ENCODE assay signal across 8 mouse cellular contexts in genomic region chr7:101012541-101012940, GRCm38 (mm10). TPM values are rescaled to one million over a fixed set of nuclear protein-coding genes. Genes with fewer than 3 reads are reported as not detected.
DNase-seq lines count a peak whose midpoint lies in the region; ATAC-seq and TF ChIP-seq lines count a peak whose summit lies in the region.

P2ry2 (minus strand) TSS chr7:101012866.

- no peak for TF ChIP-seq CTCF in ES-Bruce4 (IDR thresholded peaks at IDR 0.05; ENCODE audit: low read depth, low read length)

- H3K4me3 ChIP-seq in ES-Bruce4 (ENCODE audit: low read depth, low read length) = peak within 1 kb of the TSS; percentile 71
- H3K4me3 ChIP-seq in embryonic facial prominence, embryonic 14.5 days (ENCODE audit: low read depth, low read length) = peak within 1 kb of the TSS; percentile 56
- H3K4me3 ChIP-seq in liver, embryonic 16.5 days (ENCODE audit: low read depth, low read length) = peak within 1 kb of the TSS; percentile 48

- no peak for TF ChIP-seq EP300 in ES-Bruce4 (IDR thresholded peaks at IDR 0.05; ENCODE audit: insufficient read depth, low read depth, low read length)

- intact Hi-C loops in heart, postnatal 10 days (cut with DNase I) = loop anchor here (2.0 kb wide), 1 partner anchor 38 kb away; no protein-coding TSS in a partner anchor

- H3K27ac ChIP-seq in ES-Bruce4 (ENCODE audit: insufficient read depth, low read length) = no peak within 1 kb of the TSS
- no peak within 1 kb of the TSS for H3K27ac ChIP-seq in embryonic facial prominence, embryonic 14.5 days (replicated peaks; ENCODE audit: low read depth, low read length)
- peak within 1 kb of the TSS; percentile 63 for H3K27ac ChIP-seq in liver, embryonic 16.5 days (ENCODE audit: low read length)

- peak within 1 kb of the TSS; percentile 48; the same call in 1 of the 2 replicates for H3K9ac ChIP-seq in ES-Bruce4 (ENCODE audit: low read depth, poor library complexity, severe bottlenecking)
- H3K9ac ChIP-seq in embryonic facial prominence, embryonic 14.5 days (ENCODE audit: low read depth, low read length) = peak within 1 kb of the TSS; percentile 66
- H3K9ac ChIP-seq in liver, embryonic 16.5 days (ENCODE audit: low read depth, low read length) = peak within 1 kb of the TSS; percentile 5; the same call in 1 of the 2 replicates

- H3K4me1 ChIP-seq in ES-Bruce4 (ENCODE audit: control insufficient read depth, insufficient read depth, low read length) = no peaks in the 10 kb centered on the region
- peaks cover 21% of the 10 kb centered on the region for H3K4me1 ChIP-seq in embryonic facial prominence, embryonic 14.5 days (ENCODE audit: control insufficient read depth, insufficient read depth, low read length)
- no peaks in the 10 kb centered on the region for H3K4me1 ChIP-seq in liver, embryonic 16.5 days (ENCODE audit: control insufficient read depth, low read depth, low read length)

- H3K36me3 ChIP-seq in ES-Bruce4 (ENCODE audit: control insufficient read depth, insufficient read depth, low read length, poor library complexity, severe bottlenecking) = no peaks in the 10 kb centered on the region
- no peaks in the 10 kb centered on the region for H3K36me3 ChIP-seq in embryonic facial prominence, embryonic 14.5 days (ENCODE audit: control insufficient read depth, insufficient read depth, low read length)
- no peaks in the 10 kb centered on the region for H3K36me3 ChIP-seq in liver, embryonic 16.5 days (ENCODE audit: control insufficient read depth, insufficient read depth)

- no peak for TF ChIP-seq POLR2A in ES-Bruce4 (IDR thresholded peaks at IDR 0.05; ENCODE audit: insufficient read depth, low read length)

- WGBS in embryonic facial prominence, embryonic 14.5 days = 59% methylated on average over 4 of the region's 4 CpGs
- 56% methylated on average over 4 of the region's 4 CpGs for WGBS in liver, embryonic 16.5 days (ENCODE audit: insufficient replicate concordance)

- peak within 1 kb of the TSS; percentile 99 for H3K4me2 ChIP-seq in embryonic facial prominence, embryonic 14.5 days (ENCODE audit: low read depth, low read length)
- H3K4me2 ChIP-seq in liver, embryonic 16.5 days (ENCODE audit: low read depth, low read length) = peak within 1 kb of the TSS; percentile 58

- no peaks in the 10 kb centered on the region for H3K9me3 ChIP-seq in ES-Bruce4 (replicated peaks; ENCODE audit: control insufficient read depth, insufficient read depth, low read length, poor library complexity, severe bottlenecking)
- H3K9me3 ChIP-seq in embryonic facial prominence, embryonic 14.5 days (ENCODE audit: control insufficient read depth, low read length) = no peaks in the 10 kb centered on the region
- H3K9me3 ChIP-seq in liver, embryonic 16.5 days (replicated peaks; ENCODE audit: control insufficient read depth, low read length) = no peaks in the 10 kb centered on the region

- no peak for ATAC-seq in embryonic facial prominence, embryonic 14.5 days (ENCODE audit: low read depth)
- ATAC-seq in liver, embryonic 16.5 days (ENCODE audit: low read depth) = no peak

- DNase-seq in embryonic facial prominence, embryonic 14.5 days (ENCODE audit: low spot score) = no peak
- DNase-seq in heart, postnatal 10 days = no peak
- no peak for DNase-seq in right cerebral cortex, postnatal 36 days (ENCODE audit: low spot score in 2 of 2)
- DNase-seq in testis, postnatal 10 days (ENCODE audit: low spot score) = no peak
- no peak for DNase-seq in thymus, postnatal 10 days (ENCODE audit: low spot score in 2 of 2)
- DNase-seq in left cerebral cortex, adult 9 months (ENCODE audit: low spot score in 2 of 2) = no peak

- H3K27me3 ChIP-seq in ES-Bruce4 (ENCODE audit: control insufficient read depth, insufficient read depth, low read length, poor library complexity, severe bottlenecking) = no peaks in the 10 kb centered on the region; the same call in 1 of the 2 replicates
- H3K27me3 ChIP-seq in embryonic facial prominence, embryonic 14.5 days (replicated peaks; ENCODE audit: control insufficient read depth, insufficient read depth, low read length) = peaks cover 37% of the 10 kb centered on the region
- peaks cover 9% of the 10 kb centered on the region for H3K27me3 ChIP-seq in liver, embryonic 16.5 days (ENCODE audit: control insufficient read depth, insufficient read depth, low read depth, low read length)

RNA-seq across cellular contexts. Expression of gene P2ry2, which starts in this region (rescaled TPM):
- polyA plus RNA-seq in ES-Bruce4 (2011; ENCODE audit: insufficient read depth, insufficient read length, low read depth, missing spikeins) = 0.96 and 1.4 TPM in 2 replicates
- polyA plus RNA-seq in embryonic facial prominence, embryonic 14.5 days (2014; fragmentation: Nextera tagmentation; extraction: Ambion mirVana) = 2.0 and 2.3 TPM in 2 replicates
- 10 to 100 TPM; 13.5 to 15.8 TPM for total RNA-seq in heart, postnatal 10 days (2021)
- 2.2 and 3.2 TPM in 2 replicates for polyA plus RNA-seq in liver, embryonic 16.5 days (2015; fragmentation: Nextera tagmentation; extraction: Ambion mirVana)

Comparison
In these comparisons a context has a peak if more than half of its experiments do, and no peak if none do; other contexts are left out.
1. H3K9ac ChIP-seq: peak in every context shown above with its lines; median percentile 66 in embryonic facial prominence, embryonic 14.5 days; 48 in ES-Bruce4; 5 in liver, embryonic 16.5 days.